Mouse (Mus musculus) lung, postnatal 25 days (tissue): ENCODE results near the gene Rnase9.
"Not testable (repeated sequence)": the region's sequence is repeated elsewhere in the genome, so short reads cannot be mapped to it uniquely, and the experiment has no call there.

Experiments used
- DNase-seq: peaks from one replicate; pipeline ENCODE4 v3.0.0; 2022; ENCODE audit warnings: low spot score

The Rnase9 gene

DNA sequence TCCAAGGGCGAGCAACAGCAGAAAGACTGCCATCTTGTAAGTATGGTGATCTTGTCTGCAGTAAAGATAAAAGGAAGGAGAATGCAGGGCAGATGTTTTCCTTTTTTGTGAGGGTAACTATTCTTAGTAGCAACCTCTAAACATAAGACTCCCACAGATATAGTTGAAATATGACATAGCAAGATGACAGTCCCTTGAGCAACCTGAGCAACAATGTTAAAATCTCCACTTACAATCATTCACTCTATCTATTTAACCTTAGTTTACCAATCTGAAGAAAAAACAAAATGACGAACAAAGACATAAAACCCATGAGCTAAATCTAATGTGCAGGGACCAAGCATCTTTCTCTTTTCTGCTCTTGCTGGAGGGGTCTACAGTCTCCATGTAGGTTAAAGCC is 8.4 kb upstream of the Rnase9 start, which contains the start of gene Rnase11:
Gene Rnase11, minus strand, starts transcription at position 101 of the 400 bp plus-strand sequence.
- no peak for DNase-seq

DNA sequence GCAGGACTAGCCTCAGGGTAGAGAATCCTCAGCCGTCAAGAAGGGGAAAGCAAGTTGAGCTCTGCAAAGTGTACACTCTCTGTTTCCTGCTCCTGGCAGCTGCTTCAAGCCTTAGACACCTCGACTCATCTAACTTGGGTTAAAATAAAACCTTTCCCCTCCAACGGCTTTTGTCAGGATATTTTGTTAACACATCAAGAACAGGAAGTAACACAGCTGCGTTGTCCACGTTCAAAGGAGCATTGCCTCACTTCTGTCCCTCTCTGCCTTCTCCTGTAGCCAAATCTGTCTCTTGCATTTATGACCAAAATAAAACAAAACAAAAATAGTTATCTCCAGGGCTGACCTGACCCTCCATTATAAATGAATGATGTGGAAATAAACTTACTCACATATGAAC is 6.2 kb upstream of the Rnase9 start:
- DNase-seq: no peak

DNA sequence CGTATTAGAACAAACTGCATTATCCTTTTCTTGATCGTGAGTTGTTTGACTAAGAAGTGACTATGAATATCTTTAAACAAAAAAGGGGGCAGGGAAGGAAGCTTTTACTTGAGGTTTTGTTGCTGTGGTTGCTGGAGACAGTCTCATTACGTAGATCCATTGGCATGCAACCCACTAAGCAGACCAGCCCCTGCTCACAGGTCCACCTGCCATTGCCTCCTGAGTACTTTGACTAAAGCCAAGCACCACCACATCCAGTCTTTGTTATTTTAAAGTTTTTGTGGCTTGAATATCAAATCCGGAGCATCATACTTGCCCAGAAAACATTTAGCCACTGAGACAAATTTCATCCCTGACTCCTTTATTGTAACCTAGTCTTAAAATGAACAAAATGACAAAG is 5.5 kb downstream of the Rnase9 start:
- no peak for DNase-seq

DNA sequence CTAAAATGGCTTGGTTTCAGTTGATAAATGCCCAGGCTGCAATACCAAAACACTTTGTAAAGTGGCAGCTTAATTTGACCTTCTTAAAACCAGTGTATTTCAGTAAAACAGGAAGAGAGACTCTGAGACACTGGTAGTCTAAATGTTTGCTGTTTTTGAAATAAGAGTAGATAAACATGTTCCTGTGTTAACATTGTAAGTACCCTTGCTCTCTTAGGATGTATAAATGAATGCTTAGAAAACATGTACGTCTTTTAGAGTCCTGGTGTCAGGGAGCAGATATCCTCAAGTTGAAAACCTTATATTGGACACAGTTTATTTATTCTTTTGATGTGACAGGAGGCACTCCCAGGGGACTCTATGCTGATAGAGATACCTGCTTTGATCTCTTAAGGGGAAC is 6.5 kb downstream of the Rnase9 start:
- DNase-seq: no peak

DNA sequence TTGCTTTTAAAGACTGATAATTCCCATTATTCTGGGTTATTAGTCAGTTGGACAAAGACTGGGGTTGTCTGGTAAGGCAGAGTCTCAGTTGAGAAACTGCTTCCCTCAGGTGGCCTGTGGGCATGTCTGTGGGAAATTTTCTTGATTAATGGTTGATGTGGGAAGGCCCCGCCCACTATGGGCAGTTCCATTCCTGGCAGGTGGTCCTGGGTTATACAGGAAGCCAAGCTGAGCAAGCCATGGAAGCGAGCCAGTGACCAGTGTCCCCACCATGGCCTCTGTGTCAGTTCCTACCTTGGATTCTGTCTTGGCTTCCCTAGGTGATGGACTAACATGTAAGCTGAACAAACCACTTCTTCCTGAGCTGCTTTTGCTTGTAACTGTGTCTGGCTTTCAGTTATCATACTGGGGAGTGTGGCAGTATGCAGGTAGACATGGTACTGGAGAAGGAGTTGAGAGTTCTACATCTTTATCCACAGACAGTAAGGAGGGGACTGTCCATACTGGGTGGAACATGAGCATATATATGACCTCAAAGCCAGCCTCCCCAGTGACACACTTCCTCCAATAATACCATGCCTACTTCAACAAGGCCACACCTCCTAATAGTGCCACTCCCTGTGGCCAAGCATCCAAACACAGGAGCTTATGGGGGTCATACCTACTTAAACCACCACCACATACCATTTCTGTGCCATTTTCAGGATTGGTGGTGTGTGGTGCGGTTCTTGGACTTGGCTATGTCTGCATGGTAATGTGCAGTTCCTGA is 14.1 kb downstream of the Rnase9 start:
- no peak for DNase-seq

DNA sequence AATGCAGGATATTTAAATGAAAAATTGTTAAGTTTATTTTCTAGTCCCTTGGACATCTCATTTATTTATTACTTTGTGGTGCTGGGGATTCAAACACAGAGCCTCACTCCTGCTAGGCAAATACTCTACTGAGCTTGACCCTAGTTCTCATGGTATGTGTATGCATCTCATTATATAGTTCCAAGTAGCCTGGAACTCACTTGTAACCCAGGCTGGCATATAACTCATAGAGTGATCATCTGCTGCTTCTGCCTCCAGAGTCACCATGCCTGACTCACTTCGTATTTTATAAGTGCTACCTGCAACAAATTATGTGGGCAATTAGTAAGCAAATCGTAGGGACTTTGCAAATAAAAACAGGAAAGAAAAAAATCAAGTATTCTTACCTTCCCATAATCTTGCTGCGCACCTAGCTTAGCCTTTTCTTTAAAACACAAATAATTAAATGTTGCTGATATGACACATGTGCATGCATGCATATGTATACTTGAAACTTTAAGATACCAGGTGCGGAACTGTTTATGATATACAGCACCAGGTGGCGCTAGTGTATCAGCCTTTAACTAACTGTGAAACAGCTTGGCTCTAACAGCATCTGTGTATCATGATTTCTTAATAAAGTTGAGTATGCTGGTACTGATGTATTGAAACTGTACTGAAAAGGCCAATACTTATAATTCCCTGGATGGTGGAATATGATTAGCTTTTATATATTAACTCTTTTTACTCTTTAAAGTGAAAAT is 15.1 kb downstream of the Rnase9 start:
- peak; percentile 82 for DNase-seq

DNA sequence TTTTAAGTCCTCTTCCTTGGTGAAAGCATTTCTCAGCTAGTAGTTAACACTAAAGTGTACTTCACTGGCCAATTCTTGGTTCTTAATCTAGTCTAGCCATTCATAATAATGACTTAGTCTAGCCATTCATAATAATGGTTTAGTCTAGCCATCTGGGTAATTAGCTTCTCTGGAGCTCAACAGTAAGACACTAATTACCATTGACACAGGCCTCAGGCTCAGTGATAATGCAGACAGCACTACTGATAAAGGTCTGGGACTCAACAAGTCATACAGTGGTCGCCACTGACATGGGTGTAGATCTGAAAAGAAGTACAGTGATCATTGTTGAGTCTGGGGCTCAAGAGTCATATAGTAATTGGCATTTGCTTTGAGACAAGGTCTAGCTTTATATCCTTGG is 16.8 kb downstream of the Rnase9 start:
- no peak for DNase-seq

DNA sequence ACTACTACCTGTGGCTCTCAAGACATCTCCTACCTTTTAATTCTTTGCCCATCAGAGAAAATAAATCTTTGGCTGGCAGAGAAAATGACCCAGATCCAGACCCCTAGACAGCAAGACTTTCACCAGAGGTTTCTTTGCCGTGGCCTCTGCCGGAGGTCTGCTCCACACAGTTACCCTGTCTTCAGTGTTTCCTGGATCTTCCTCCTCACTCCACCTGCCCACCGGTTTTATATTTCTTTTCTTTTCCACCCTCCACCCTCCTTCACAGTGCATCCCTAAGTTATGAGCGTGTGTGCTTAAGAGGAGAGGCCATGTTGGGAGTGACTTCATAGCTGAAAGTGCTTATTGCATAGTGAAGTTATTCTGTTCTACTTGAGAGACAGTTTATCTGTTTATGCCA is 18.2 kb downstream of the Rnase9 start:
- no peak for DNase-seq

DNA sequence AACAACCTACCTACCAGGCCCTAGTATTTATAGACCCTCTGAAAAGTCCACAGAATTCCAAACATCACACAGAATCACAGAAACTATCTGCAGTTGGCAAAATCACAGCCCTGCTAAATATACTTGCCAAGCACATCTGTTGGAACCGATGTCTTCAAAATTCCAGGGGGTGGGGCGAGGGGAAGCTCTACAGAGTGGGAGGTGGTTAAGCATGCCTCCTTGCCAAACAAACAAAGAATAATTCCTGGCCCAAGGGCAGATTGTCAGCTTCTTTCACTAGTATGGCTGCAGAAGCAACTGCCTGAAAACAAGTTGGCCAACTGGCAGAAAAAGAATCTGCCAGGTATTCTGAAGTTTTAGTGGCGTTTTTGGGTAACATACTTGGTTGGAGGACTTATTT is 24.4 kb downstream of the Rnase9 start:
- DNase-seq: peak; percentile 48

DNA sequence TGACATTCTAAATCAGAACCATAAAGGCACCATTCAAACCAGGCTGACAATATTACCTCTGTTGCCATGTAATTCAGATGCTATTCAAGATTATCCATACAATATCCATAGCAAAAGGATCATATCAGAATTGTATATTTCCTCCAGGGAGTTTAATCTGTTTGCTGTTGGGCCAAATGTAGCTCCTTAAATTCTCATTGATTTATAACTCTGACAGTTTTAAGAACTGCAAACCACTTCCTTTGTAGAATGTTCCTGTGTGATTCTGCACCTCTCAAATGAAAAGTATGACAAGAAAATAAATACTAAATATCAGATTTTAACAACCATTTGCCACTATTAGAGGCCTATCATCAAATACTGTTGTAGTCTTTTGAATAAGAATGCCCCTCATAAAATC is 25.9 kb downstream of the Rnase9 start:
- DNase-seq: no peak

DNA sequence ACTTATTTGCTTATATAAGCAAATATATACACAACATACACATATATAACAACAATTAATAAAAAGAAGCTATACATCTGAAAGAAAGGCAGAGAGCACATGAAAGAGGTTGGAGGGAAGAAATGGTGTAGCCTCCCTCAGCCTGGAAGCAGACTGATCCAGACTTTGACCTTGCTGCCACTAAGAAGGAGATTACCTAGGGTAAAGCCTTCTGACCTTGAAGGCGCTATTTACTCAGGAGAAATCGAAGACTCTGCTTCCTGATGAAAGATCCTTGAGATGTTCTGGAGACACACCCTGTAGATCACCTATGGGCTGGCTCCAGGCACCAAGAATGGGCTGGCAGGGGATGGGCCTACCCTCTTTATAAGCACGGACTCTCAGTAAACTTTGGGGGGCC is 26.9 kb downstream of the Rnase9 start:
- not testable (repeated sequence) for DNase-seq

DNA sequence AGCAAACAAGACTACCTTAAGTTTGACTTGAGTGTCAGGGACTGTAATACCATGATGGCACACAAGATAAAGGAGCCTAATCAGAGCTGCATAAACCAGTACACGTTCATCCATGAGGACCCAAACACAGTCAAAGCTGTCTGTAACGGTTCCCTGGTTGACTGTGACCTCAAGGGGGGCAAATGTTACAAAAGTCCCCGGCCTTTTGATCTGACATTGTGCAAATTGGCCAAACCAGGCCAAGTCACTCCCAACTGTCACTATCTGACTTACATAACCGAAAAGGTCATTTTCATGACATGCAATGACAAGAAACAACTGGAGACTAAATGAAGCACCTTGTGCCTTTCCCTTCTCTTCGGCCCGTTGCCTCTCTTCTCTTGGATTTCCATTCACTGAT is 32.1 kb downstream of the Rnase9 start:
- DNase-seq: peak; percentile 42

DNA sequence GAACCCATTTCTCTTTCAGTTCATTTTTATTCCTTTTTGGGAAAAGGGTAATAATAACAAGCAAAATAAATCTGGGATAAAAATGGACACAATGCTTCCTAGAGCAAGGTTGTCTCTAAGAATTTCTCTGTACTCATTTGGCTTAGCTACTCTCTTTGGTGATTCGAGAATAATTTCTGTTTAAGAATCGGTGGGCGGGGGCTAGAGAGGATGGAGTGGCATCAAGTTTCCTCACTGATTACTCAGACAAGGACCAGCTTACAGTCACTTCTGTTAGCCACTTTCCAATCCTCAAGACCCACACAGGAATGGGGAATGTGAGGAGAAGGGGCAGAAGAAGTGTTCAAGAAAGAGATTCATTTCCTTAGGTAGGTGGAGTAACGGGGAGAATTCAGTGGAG is 32.9 kb downstream of the Rnase9 start:
- DNase-seq: no peak

DNA sequence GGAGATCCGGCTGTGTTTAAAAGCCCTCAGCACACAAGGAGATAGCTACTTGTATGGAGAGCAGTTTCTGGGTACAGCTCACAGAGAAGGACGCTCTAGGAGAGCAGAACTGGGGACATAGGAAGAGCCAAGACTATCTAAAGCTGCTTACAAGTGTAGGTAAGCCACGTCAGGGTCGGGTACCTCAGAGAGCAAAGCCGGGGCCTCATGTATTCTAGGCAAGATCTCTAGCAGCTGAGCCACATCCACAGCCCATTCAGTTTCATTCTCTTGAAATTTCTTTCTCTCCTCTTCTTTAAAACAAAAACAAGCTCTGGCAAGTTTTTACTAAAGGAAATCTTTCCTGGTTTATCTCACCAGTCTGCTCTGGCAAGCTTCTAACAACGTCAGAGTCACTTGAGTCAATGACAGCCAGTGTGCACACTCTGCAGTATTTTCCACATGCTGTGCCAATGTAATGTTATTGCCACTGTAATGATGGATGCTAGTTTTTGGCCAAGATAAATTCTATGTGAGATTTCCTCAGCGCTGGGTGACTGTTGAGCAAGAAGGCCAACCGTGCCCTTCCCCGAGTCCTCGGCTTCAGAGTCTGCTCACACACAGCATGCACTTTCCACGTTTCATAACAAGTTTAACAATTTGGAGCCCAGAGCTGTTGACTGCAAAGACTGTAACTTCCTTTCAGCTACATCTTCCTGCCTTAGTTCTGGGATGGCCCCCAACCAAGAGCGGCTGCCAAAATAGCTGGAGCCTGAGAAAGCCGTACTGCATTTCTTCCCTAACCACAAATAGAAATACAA is 33.6 kb downstream of the Rnase9 start:
- peak; percentile 78 for DNase-seq

DNA sequence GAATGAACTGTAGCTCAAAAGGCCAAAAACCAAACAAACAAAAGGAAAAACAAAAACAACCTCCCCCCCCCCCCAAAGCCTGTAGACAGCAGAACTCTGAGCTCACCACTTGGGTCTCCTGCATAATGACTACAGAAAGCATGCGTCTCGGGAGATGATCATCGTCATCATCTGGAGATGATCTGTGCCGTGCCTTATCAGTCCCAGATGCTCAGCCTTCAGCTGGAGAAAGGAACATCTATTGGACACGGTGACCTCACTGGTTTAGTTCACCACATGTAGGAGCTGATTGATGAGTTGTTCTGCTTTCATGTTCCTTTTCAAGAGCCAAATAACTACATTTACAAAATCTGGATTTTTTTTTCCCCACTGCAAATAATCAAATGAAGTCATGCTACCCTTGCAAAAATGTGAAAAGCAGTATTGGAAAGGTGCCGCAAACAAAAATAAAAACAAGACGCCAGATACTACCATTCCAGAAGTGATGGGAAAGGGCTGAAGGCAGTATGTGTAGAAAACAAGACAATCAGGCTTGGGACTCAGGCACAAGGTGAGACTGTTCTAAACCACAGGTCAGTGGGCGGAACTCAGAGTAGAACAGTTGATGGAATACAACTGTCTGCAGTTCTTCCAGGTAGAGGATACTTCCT is 34.4 kb downstream of the Rnase9 start, which contains the start of gene Rnase10:
Gene Rnase10, plus strand, starts transcription at position 600 of the 650 bp plus-strand sequence.
- DNase-seq: no peak

DNA sequence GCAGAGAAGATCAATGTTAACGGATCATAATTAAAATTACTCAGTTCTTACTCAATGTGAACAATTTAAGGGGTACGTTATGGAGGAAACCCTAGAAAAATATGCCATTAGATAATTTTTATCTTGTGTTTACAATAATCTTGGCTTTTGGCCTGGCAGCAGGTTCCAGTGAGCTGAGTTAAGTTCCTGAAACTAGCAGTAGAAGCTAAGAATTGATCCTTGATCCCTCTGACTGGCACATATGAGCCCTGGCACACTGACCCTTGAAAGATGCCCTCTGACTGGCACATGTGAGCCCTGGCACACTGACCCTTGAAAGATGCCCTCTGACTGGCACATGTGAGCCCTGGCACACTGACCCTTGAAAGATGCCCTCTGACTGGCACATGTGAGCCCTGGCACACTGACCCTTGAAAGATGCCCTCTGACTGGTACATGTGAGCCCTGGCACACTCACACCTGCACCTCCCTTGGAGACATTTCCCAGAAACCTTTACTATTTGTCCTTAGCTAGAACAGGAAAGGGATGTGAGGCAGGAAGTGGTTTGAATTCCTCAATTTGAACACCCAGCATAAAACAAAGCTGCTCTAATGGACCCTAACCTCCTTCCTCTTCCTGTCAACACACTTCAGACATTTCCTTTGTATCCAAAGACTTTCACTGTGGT is 43.5 kb downstream of the Rnase9 start:
- DNase-seq: peak; percentile 51

DNA sequence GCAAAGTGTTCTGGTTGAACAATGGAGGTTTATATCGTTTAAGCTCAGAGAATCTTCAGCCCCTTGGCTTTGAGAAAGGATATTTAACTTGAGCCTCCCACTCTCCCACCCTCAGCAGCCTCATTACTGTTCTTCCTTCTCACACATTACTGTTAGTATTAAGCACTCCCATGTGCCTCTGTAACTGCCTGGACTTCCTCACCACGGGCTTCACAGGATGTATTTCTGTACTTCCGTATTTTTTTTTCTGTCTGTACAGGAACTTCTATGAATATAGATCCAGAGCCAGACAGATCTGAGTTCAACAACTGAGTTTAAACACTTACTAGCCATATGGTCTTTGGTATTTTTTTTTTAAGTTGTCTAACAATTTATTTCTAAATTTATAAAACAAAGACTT is 44.6 kb downstream of the Rnase9 start:
- DNase-seq: peak; percentile 26

DNA sequence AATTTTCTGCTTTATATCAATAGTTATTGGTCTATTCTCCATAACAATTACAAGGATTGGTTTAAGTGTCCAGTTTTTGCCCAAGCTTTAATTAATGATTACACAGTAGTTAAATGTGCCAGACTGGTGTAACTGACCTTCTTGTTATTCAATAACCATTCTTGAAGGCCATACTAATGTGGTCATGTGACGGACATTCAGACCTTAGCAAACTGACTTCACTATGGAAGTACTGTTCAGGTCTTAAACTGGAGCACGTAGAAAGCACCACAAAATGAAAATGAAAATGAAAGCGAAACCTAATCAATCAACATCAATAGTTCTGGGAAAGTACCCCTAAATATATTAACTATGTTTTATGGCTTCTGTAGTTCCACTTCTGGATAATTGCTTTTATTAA is 50.6 kb downstream of the Rnase9 start:
- no peak for DNase-seq
